Mouse (Mus musculus) G1E-ER4 (cell line): ENCODE measurements around the gene Zfp937. TPM values are rescaled to one million over a fixed set of nuclear protein-coding genes. Genes with fewer than 3 reads are reported as not detected.
"Not testable (repeated sequence)": the region's sequence is repeated elsewhere in the genome, so short reads cannot be mapped to it uniquely, and the experiment has no call there.

Source experiments
- GATA1 ChIP-seq: IDR thresholded peaks from one replicate; pipeline ENCODE4 v1.8.0; 2012; ENCODE audit warnings: low read length, inconsistent platforms
- polyA plus RNA-seq: library from polyadenylated mRNA; stranded (reverse); fragments of >175 nt; gene quantifications from 2 replicates; pipeline ENCODE4 v1.2.3, GENCODE M21; 2012

Zfp937 gene
- not detected in 2 replicates for polyA plus RNA-seq

DNA sequence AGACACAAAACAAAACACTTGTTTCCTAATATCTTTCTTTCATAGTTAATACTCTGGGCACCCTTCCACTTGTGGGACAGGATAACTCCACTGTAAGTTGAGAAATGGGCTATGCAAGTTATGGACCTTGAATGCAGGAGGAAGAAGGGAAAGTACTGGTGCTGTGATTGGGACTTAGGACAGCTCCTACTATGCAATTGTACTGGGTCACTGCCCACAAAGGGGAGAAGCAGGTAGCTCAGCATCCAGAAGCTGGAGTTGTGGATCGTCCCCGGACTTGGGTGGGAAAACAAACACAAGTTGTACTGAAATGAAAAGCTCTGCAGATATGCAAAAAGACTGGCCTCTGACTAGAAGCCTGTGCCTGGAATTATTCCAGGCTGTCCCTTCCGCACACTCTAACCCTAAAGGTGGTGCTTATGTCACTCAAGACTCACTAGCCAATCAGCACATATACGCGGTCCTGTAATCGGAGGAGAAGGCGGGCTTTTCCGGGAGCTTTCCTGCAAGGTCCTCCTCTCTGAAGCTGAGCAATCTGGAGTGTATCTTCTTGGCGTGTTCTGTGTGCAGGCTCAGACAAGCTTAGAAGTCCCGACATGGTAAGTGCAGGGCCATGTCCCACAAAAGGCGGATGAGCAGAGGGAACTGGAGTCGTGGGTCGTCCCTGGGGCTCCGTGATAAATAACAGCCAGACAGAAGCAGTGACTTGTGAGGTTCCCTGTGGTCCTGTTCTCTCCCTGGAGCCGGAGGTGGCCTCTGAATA is at the start of gene Zfp937:
Zfp937 (plus strand) TSS at position 474 of the 763 bp plus-strand sequence.
- not testable (repeated sequence) for TF ChIP-seq GATA1

DNA sequence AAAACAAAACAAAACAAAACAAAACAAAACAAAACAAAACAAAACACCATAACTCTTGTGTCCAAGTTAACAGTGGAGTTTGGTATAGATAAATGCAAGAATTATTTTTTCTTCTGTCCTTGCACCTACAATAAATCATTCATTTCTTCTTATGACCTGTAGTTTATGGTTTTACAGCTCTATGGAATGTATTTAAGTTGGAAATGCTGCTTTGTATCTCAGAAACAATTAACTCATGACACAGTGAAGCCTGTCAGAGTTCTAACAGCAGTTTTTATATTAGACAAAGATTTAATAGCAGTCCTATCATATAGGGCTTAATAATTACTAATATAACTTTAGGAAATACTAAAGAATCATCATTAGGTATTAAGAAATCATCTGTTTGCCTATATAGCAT is 44.0 kb upstream of the Zfp937 start:
- no peak for TF ChIP-seq GATA1

GRCm38 (mm10) chr2:150179579-150179978 is 38.3 kb upstream of the Zfp937 start, which contains the start of gene Gm10770:
Gene Gm10770 (minus strand): TSS chr2:150179679.
- TF ChIP-seq GATA1, result not testable (repeated sequence)

GRCm38 (mm10) chr2:150181570-150181999 is 36.3 kb upstream of the Zfp937 start, which contains the start of gene Gm14139:
Gene Gm14139 (plus strand): TSS chr2:150181755.
- not testable (repeated sequence) for TF ChIP-seq GATA1

GRCm38 (mm10) chr2:150243211-150243610 is 25.3 kb downstream of the Zfp937 start:
- TF ChIP-seq GATA1, result no peak

DNA sequence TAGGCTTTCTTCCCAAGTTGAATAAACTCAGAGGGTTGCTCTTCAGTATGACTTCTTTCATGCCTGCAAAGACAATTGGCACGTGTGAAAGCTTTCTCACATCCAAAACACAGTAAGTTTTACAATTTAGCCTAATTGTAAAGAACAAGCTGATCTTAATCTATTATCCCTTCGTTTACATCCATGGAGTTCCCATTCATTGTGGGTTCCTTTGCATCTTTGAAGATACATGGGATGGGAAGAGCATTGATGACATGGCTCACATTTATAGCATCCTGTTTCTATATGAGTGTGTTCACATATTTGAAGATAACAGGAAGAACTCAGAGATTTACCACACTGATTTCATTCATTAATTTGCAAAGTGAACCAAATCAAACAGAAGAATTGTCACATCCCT is 37.6 kb downstream of the Zfp937 start, which contains the start of gene Gm21994:
Gm21994 (minus strand) TSS at position 101 of the 400 bp plus-strand sequence.
- not testable (repeated sequence) for TF ChIP-seq GATA1

- TF ChIP-seq GATA1, result not testable (repeated sequence)
Observed at GRCm38 (mm10) chr2:150257291-150257690, 39.4 kb downstream of the Zfp937 start, which contains the start of gene Gm14124. Gene Gm14124 (plus strand): TSS chr2:150257517.

Other genes starting within 250 kb of the Zfp937 start
- gene Zfp120, start 81.4 kb upstream of the Zfp937 start, polyA plus RNA-seq, result 0.10 and 0.18 TPM in 2 replicates
- gene Gm10770, start 38.4 kb upstream of the Zfp937 start, polyA plus RNA-seq, result not detected in 2 replicates
- not detected in 2 replicates for gene Gm14139, start 36.3 kb upstream of the Zfp937 start, polyA plus RNA-seq
- 0.08 and 0.31 TPM in 2 replicates for gene Gm21994, start 37.5 kb downstream of the Zfp937 start, polyA plus RNA-seq
- not detected in 2 replicates for gene Gm14124, start 39.4 kb downstream of the Zfp937 start, polyA plus RNA-seq
- gene Gm10130, start 105.6 kb downstream of the Zfp937 start, polyA plus RNA-seq, result not detected in 2 replicates
- not detected in 2 replicates for gene 3300002I08Rik, start 144.7 kb downstream of the Zfp937 start, polyA plus RNA-seq
- not detected in 2 replicates for gene Zfp442, start 233.4 kb downstream of the Zfp937 start, polyA plus RNA-seq